Mouse (Mus musculus): ENCODE results near the gene Rps4x. TPM values are rescaled to one million over a fixed set of nuclear protein-coding genes. Genes with fewer than 3 reads are reported as not detected.

The Rps4x gene
- 42.9 and 55.9 TPM in 2 replicates for polyA plus RNA-seq (2012; rRNA removed; ENCODE audit: low replicate concordance)

GRCm38 (mm10) chrX:102188712-102189497 lies at the start of gene Rps4x:
Gene Rps4x, minus strand, starts transcription at chrX:102189394.

GRCm38 (mm10) chrX:102156618-102157422 lies 32.4 kb downstream of the Rps4x start, which contains the start of gene Ercc6l:
Gene Ercc6l, minus strand, starts transcription at chrX:102157091.

Other genes with a start within 250 kb of the Rps4x start
- 0.74 and 2.7 TPM in 2 replicates for gene Rtl5, start 118.1 kb downstream of the Rps4x start, polyA plus RNA-seq (2012; rRNA removed; ENCODE audit: low replicate concordance)
- gene Pin4, start 69.9 kb downstream of the Rps4x start, polyA plus RNA-seq (2012; rRNA removed; ENCODE audit: low replicate concordance) = not detected in 2 replicates
- 0.14 and 0.15 TPM in 2 replicates for gene Ercc6l, start 32.3 kb downstream of the Rps4x start, polyA plus RNA-seq (2012; rRNA removed; ENCODE audit: low replicate concordance)
- gene Cited1, start 62.8 kb upstream of the Rps4x start, polyA plus RNA-seq (2012; rRNA removed; ENCODE audit: low replicate concordance) = 0.40 and 0.46 TPM in 2 replicates